Mouse (Mus musculus) liver, adult 2 months (tissue): ENCODE data around the gene Flnb. TPM values are rescaled to one million over a fixed set of nuclear protein-coding genes. Genes with fewer than 3 reads are reported as not detected.

Experiments used
- DNase-seq: peaks from one replicate; pipeline ENCODE4 v3.0.0-alpha.2; 2011; ENCODE audit warnings: low read depth, low spot score; ENCODE audit errors: extremely low read depth
- H3K27ac ChIP-seq: fragments of 200-500 bp; replicated peaks from 2 replicates; pipeline ENCODE4 v1.5.1; 2012; ENCODE audit warnings: low read depth, mild to moderate bottlenecking, control low read depth, inconsistent platforms, low read length; ENCODE audit not compliant: insufficient read depth
- H3K27me3 ChIP-seq: fragments of 200-500 bp; 2 replicates; pipeline ENCODE4 v1.6.1; 2012; ENCODE audit warnings: mild to moderate bottlenecking, moderate library complexity, low read length, inconsistent platforms; ENCODE audit not compliant: control insufficient read depth, insufficient read depth
- H3K36me3 ChIP-seq: fragments of 200-500 bp; 2 replicates; pipeline ENCODE4 v1.6.1; 2012; ENCODE audit warnings: low read length, inconsistent platforms; ENCODE audit not compliant: control insufficient read depth, insufficient read depth
- H3K4me1 ChIP-seq: fragments of 200-500 bp; 2 replicates; pipeline ENCODE4 v1.6.1; 2011; ENCODE audit warnings: low read length; ENCODE audit not compliant: control insufficient read depth, insufficient read depth
- H3K4me3 ChIP-seq: fragments of 200-500 bp; 2 replicates; pipeline ENCODE4 v1.5.1; 2011; ENCODE audit warnings: low read depth, mild to moderate bottlenecking, control low read depth, low read length, moderate library complexity; ENCODE audit not compliant: insufficient read depth
- H3K79me2 ChIP-seq: fragments of 200-500 bp; 2 replicates; pipeline ENCODE4 v1.6.1; 2012; ENCODE audit warnings: inconsistent platforms, mild to moderate bottlenecking, low read length, moderate library complexity; ENCODE audit not compliant: control insufficient read depth, insufficient read depth
- H3K9ac ChIP-seq: fragments of 200-500 bp; 2 replicates; pipeline ENCODE4 v1.6.1; 2012; ENCODE audit warnings: low read depth, mild to moderate bottlenecking, control low read depth, inconsistent platforms, low read length
- CTCF ChIP-seq: fragments of 200-500 bp; IDR thresholded peaks from 2 replicates; pipeline ENCODE4 v1.5.1; 2011; ENCODE audit warnings: low read depth, low read length, control low read depth
- POLR2A ChIP-seq: fragments of 200-500 bp; IDR thresholded peaks from 2 replicates; pipeline ENCODE4 v1.6.1; 2011; ENCODE audit warnings: low read length, control low read depth; ENCODE audit not compliant: insufficient read depth; ENCODE audit errors: extremely low read depth
- WGBS: fragments of 180-500 bp; shearing (Covaris S2); methylation state at CpG from one replicate; pipeline ENCODE4 v1.1.7; 2018; 5-methylcytosine and 5-hydroxymethylcytosine counted together
- polyA plus RNA-seq: library from polyadenylated mRNA; depleted of rRNA; stranded (reverse); fragments of >200 nt; gene quantifications from 2 replicates; pipeline ENCODE4 v1.2.3, GENCODE M21; 2012
- total RNA-seq: library from RNA; depleted of rRNA; stranded (reverse); fragments of >200 nt; gene quantifications from 2 replicates; pipeline ENCODE4 v1.2.3, GENCODE M21; 2014

The Flnb gene
- total and polyA plus RNA-seq, 2 experiments, result 15.9 to 27.8 TPM

- H3K27ac ChIP-seq, result no peak overlapping the region
- no peak for DNase-seq
- no peaks in the 10 kb centered on the region for H3K4me1 ChIP-seq
- 98% methylated on average over 7 of the region's 7 CpGs for WGBS
- H3K36me3 ChIP-seq, result peaks cover 58% of the 10 kb centered on the region
- no peak for TF ChIP-seq CTCF
- no peaks in the 10 kb centered on the region for H3K27me3 ChIP-seq
- no peak overlapping the region for H3K9ac ChIP-seq
- no peak overlapping the region for H3K4me3 ChIP-seq
- H3K79me2 ChIP-seq, result no peaks in the 10 kb centered on the region
Observed at GRCm38 (mm10) chr14:7934166-7934565, 116.4 kb downstream of the Flnb start.

- Histone ChIP-seq H3K36me3 (peaks cover 61% of the 10 kb centered on the region), H3K4me3 (no peak overlapping the region), H3K27ac (no peak overlapping the region), H3K27me3 (no peaks in the 10 kb centered on the region), H3K4me1 (peaks cover 4% of the 10 kb centered on the region; the same call in 1 of the 2 replicates), H3K9ac (no peak overlapping the region), H3K79me2 (no peaks in the 10 kb centered on the region)
- WGBS, result 82% methylated on average over 17 of the region's 17 CpGs
- DNase-seq, result no peak
- TF ChIP-seq POLR2A, result no peak
- TF ChIP-seq CTCF, result peak; percentile 32
Observed at GRCm38 (mm10) chr14:7937052-7937630, 119.4 kb downstream of the Flnb start.

- Histone ChIP-seq H3K4me1 (peaks cover 15% of the 10 kb centered on the region), H3K27me3 (no peaks in the 10 kb centered on the region), H3K9ac (no peak overlapping the region), H3K79me2 (no peaks in the 10 kb centered on the region), H3K36me3 (peaks cover 61% of the 10 kb centered on the region), H3K4me3 (no peak overlapping the region), H3K27ac (no peak overlapping the region)
- TF ChIP-seq POLR2A (no peak), CTCF (no peak)
- WGBS, result 59% methylated on average over 19 of the region's 19 CpGs
- peak; percentile 39 for DNase-seq
Observed at GRCm38 (mm10) chr14:7938809-7939784, 121.3 kb downstream of the Flnb start.

- H3K4me1 ChIP-seq, result peaks cover 18% of the 10 kb centered on the region
- H3K9ac ChIP-seq, result no peak overlapping the region
- peak; percentile 59 for DNase-seq
- H3K27ac ChIP-seq, result peak overlapping the region; percentile 14
- TF ChIP-seq POLR2A (no peak), CTCF (no peak)
- 32% methylated on average over 5 of the region's 5 CpGs for WGBS
- no peak overlapping the region for H3K4me3 ChIP-seq
- H3K36me3 ChIP-seq, result peaks cover 57% of the 10 kb centered on the region
- H3K79me2 ChIP-seq, result no peaks in the 10 kb centered on the region
- H3K27me3 ChIP-seq, result no peaks in the 10 kb centered on the region
Observed at GRCm38 (mm10) chr14:7941413-7941812, 123.7 kb downstream of the Flnb start.

DNA sequence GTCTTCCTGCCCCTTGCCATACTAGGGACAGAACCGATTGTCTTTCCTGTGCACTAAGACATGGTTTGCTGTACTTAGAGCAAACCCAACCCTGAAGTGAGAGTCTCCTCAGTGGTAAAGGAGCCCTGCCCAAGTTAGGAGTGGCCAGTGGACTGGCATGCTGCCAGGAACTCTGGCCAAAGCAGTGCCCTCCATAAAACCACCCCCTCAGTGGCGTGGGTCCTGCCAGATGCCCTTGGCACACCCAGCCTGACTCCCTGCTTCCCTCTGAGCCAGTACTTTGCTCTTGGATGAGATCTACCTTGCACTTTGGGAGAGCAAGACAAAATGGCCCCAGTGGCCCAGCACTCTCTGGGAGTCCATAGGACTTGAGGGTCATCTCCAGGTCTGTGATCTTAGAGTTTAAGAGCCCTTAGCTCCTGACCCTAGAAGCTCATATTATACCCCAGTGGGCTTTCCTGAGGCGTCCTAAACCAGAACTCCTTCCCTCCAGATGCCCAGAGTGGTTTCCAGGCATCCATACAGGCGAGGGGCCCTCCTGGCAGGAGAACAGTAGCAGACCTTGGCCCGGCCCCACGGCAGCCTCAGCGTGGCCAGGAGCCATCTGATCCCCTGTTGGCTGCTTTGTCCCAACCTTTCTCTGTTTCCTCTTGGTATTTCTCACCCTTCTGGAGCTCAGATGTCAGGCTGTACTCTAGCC, 125.5 kb downstream of the Flnb start:
- Histone ChIP-seq H3K27ac (peak overlapping the region; percentile 87), H3K27me3 (no peaks in the 10 kb centered on the region), H3K36me3 (peaks cover 53% of the 10 kb centered on the region), H3K79me2 (no peaks in the 10 kb centered on the region), H3K4me3 (no peak overlapping the region), H3K9ac (no peak overlapping the region), H3K4me1 (peaks cover 18% of the 10 kb centered on the region)
- DNase-seq, result peak; percentile 93
- WGBS, result 43% methylated on average over 7 of the region's 7 CpGs
- no peak for TF ChIP-seq CTCF
- TF ChIP-seq POLR2A, result no peak
